Mouse (Mus musculus): ENCODE data around the gene Cdk15.

GRCm38 (mm10) chr1:59340814-59341588, 84.3 kb downstream of the Cdk15 start:
- no peak for TF ChIP-seq EP300 (IDR thresholded peaks at IDR 0.05; ENCODE audit: low read depth)
- no peak for TF ChIP-seq CTCF (IDR thresholded peaks at IDR 0.05; ENCODE audit: low read depth)

Measured in heart, postnatal 0 days (tissue).